Mouse (Mus musculus) MEL (cell line): ENCODE results near the gene Depdc7.

ENCODE experiments used
- BHLHE40 ChIP-seq: IDR thresholded peaks from 2 replicates; pipeline ENCODE4 v1.6.1; 2012; ENCODE audit warnings: low read depth, mild to moderate bottlenecking, inconsistent platforms, low read length, improper control_type of control experiment, borderline replicate concordance
- CHD2 ChIP-seq: IDR thresholded peaks from 2 replicates; pipeline ENCODE4 v1.6.1; 2011; ENCODE audit warnings: low read length, improper control_type of control experiment
- CTCF ChIP-seq, 3 experiments: IDR thresholded peaks in 2 of 3; conservative IDR thresholded peaks in 1 of 3; 2 replicates each; pipeline ENCODE4 v1.5.1; 2011 to 2012; ENCODE audit warnings: low read length in 3 of 3, low read depth in 2 of 3, mild to moderate bottlenecking in 2 of 3, improper control_type of control experiment in 1 of 3, inconsistent platforms in 1 of 3, mixed read lengths in 1 of 3, moderate library complexity in 1 of 3; ENCODE audit not compliant: control insufficient read depth in 1 of 3, insufficient read depth in 1 of 3, poor library complexity in 1 of 3, severe bottlenecking in 1 of 3
- ELF1 ChIP-seq: IDR thresholded peaks from 2 replicates; pipeline ENCODE4 v1.6.1; 2014; ENCODE audit warnings: low read depth, mild to moderate bottlenecking, inconsistent platforms, low read length, improper control_type of control experiment, moderate library complexity
- GABPA ChIP-seq: IDR thresholded peaks from 2 replicates; pipeline ENCODE4 v1.6.1; 2012; ENCODE audit warnings: low read depth, mild to moderate bottlenecking, inconsistent platforms, low read length, improper control_type of control experiment, moderate library complexity
- HCFC1 ChIP-seq: IDR thresholded peaks from 2 replicates; pipeline ENCODE4 v1.6.1; 2012; ENCODE audit warnings: low read depth, mild to moderate bottlenecking, inconsistent platforms, low read length, improper control_type of control experiment, moderate library complexity
- KAT2A ChIP-seq: conservative IDR thresholded peaks from 2 replicates; pipeline ENCODE4 v1.6.1; 2012; ENCODE audit warnings: low read depth, low read length, improper control_type of control experiment, inconsistent platforms
- MAFK ChIP-seq: IDR thresholded peaks from 2 replicates; pipeline ENCODE4 v1.6.1; 2011; ENCODE audit warnings: low read depth, mild to moderate bottlenecking, low read length, improper control_type of control experiment, borderline replicate concordance
- MAX ChIP-seq: IDR thresholded peaks from 2 replicates; pipeline ENCODE4 v1.6.1; 2011; ENCODE audit warnings: low read length, improper control_type of control experiment
- POLR2A ChIP-seq, 2 experiments: IDR thresholded peaks; 2 replicates each; pipeline ENCODE4 v1.6.1; 2011 to 2012; ENCODE audit warnings: low read length in 2 of 2, mild to moderate bottlenecking in 2 of 2, control low read depth in 1 of 2, improper control_type of control experiment in 1 of 2, low read depth in 1 of 2, moderate library complexity in 1 of 2; ENCODE audit not compliant: control insufficient read depth in 1 of 2, insufficient read depth in 1 of 2, poor library complexity in 1 of 2
- TAL1 ChIP-seq: IDR thresholded peaks from 2 replicates; pipeline ENCODE4 v1.6.1; 2012; ENCODE audit warnings: mild to moderate bottlenecking, inconsistent platforms, low read length, moderate library complexity, mixed read lengths
- TCF12 ChIP-seq: IDR thresholded peaks from 2 replicates; pipeline ENCODE4 v1.6.1; 2014; ENCODE audit warnings: low read depth, mild to moderate bottlenecking, inconsistent platforms, low read length, improper control_type of control experiment, moderate library complexity
- USF1 ChIP-seq: IDR thresholded peaks from 2 replicates; pipeline ENCODE4 v1.6.1; 2014; ENCODE audit warnings: low read depth, mild to moderate bottlenecking, inconsistent platforms, low read length, improper control_type of control experiment, moderate library complexity
- ZNF384 ChIP-seq: IDR thresholded peaks from 2 replicates; pipeline ENCODE4 v1.6.1; 2012; ENCODE audit warnings: low read depth, mild to moderate bottlenecking, inconsistent platforms, low read length, improper control_type of control experiment

- TF ChIP-seq GABPA (no peak), CTCF (IDR thresholded peaks at IDR 0.05 in 2 of 3, conservative IDR thresholded peaks at IDR 0.05 in 1 of 3; ENCODE audit: control insufficient read depth in 1 of 3, insufficient read depth in 1 of 3, low read depth in 2 of 3, low read length in 3 of 3, poor library complexity in 1 of 3, severe bottlenecking in 1 of 3) (no peak), TCF12 (no peak), MAX (no peak), USF1 (no peak), MAFK (no peak), POLR2A (IDR thresholded peaks at IDR 0.05; ENCODE audit: control insufficient read depth in 1 of 2, insufficient read depth in 1 of 2, low read depth in 1 of 2, low read length in 2 of 2, poor library complexity in 1 of 2) (no peak), CHD2 (no peak), KAT2A (no peak), TAL1 (no peak), HCFC1 (no peak), ZNF384 (no peak), ELF1 (no peak), BHLHE40 (no peak)
Measured at GRCm38 (mm10) chr2:104716279-104716678, 26.4 kb downstream of the Depdc7 start, which contains the start of gene Pin1rt1.
